ENCODE assay signal across 16 mouse cellular contexts in the genomic region with DNA sequence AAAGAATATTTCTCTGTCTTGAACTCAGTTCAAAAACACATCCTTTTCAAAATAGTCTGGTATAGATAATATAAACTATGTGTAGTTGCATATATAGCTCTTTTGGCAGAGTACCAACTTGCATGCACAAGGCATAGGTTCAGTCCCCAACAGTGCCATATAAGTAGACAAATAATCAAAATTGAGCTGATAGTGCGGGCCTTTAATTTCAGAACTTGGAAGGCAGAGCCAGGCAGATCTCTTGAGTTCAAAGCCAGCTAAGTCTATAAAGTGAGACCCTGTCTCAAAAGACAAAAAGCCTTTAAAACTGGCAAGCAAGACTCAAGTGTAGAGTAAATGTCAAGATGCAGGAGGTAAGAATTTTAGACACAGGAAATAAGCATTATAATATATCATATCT. TPM values are rescaled to one million over a fixed set of nuclear protein-coding genes. Genes with fewer than 3 reads are reported as not detected.
DNase-seq lines count a peak whose midpoint lies in the region; ATAC-seq and TF ChIP-seq lines count a peak whose summit lies in the region.
"Had no signal": no experiment of that assay in that cellular context is flagged by ENCODE, and none has a peak within 500 bp of the region (broad histone marks: within the 10 kb centered on the region; RNA-seq: fewer than 3 reads in every experiment).

No protein-coding gene starts in this region.

- H3K4me2 ChIP-seq in heart, embryonic 13.5 days: peak overlapping the region; percentile 30
- H3K4me2 ChIP-seq in liver, embryonic 14.5 days (ENCODE audit: low read depth): peak overlapping the region; percentile 33
- H3K4me2 ChIP-seq: forebrain, embryonic 13.5 days; heart, embryonic 11.5 days; neural tube, embryonic 15.5 days had no signal

- TF ChIP-seq EP300 in liver, embryonic 14.5 days (IDR thresholded peaks at IDR 0.05; ENCODE audit: low read depth): no peak

- intact Hi-C loops in heart, postnatal 14 days (cut with DNase I): no loop called here

- no peak for TF ChIP-seq POLR2A in bone marrow, adult 2 months (IDR thresholded peaks at IDR 0.05; ENCODE audit: borderline replicate concordance, control insufficient read depth, low read depth, low read length)

- DNase-seq in heart, postnatal 14 days: no peak
- DNase-seq in 416B (ENCODE audit: low read depth): peak; percentile 29
- no peak for DNase-seq in liver, embryonic 14.5 days (ENCODE audit: low read depth in 3 of 3, low spot score in 3 of 3)
- DNase-seq in natural killer cell, adult 2 months (ENCODE audit: low spot score in 2 of 2): no peak
- DNase-seq in ovary, postnatal 36 days (ENCODE audit: low spot score): no peak
- no peak for DNase-seq in kidney, adult 11 months
- DNase-seq: cerebellum, postnatal 10 days; gastrocnemius, postnatal 36 days; left cerebral cortex, postnatal 4 days; thymus, postnatal 14 days had no signal

- H3K4me3 ChIP-seq in heart, embryonic 13.5 days: peak overlapping the region; percentile 17
- peak overlapping the region; percentile 2 for H3K4me3 ChIP-seq in bone marrow, adult 2 months (replicated peaks; ENCODE audit: control insufficient read depth, low read depth, low read length)
- H3K4me3 ChIP-seq in liver, embryonic 14.5 days (ENCODE audit: insufficient read depth in 1 of 2, low read depth in 2 of 2, low read length in 2 of 2): no peak overlapping the region
- H3K4me3 ChIP-seq: forebrain, embryonic 13.5 days; neural tube, embryonic 15.5 days had no signal

- peaks cover 5% of the 10 kb centered on the region for H3K4me1 ChIP-seq in heart, embryonic 13.5 days
- H3K4me1 ChIP-seq in bone marrow, adult 2 months (ENCODE audit: control insufficient read depth, insufficient read depth, low read length): no peaks in the 10 kb centered on the region; the same call in 1 of the 2 replicates
- H3K4me1 ChIP-seq in liver, embryonic 14.5 days (replicated peaks; ENCODE audit: control insufficient read depth in 2 of 2, insufficient read depth in 2 of 2, low read length in 1 of 2): peaks cover 3% of the 10 kb centered on the region in 2 experiments; a peak in 3 of 4 replicates

- H3K36me3 ChIP-seq in heart, embryonic 13.5 days: no peaks in the 10 kb centered on the region
- no peaks in the 10 kb centered on the region for H3K36me3 ChIP-seq in liver, embryonic 14.5 days (replicated peaks; ENCODE audit: control insufficient read depth, insufficient read depth, low read depth)
- H3K36me3 ChIP-seq: neural tube, embryonic 15.5 days had no signal

- H3K9ac ChIP-seq in heart, embryonic 13.5 days: no peak overlapping the region
- no peak overlapping the region for H3K9ac ChIP-seq in liver, embryonic 14.5 days (replicated peaks)
- H3K9ac ChIP-seq: forebrain, embryonic 13.5 days; neural tube, embryonic 15.5 days had no signal

- H3K27ac ChIP-seq in heart, embryonic 13.5 days (replicated peaks): no peak overlapping the region
- no peak overlapping the region for H3K27ac ChIP-seq in bone marrow, adult 2 months (ENCODE audit: control insufficient read depth, insufficient read depth, low read depth, low read length, poor library complexity)
- H3K27ac ChIP-seq in liver, embryonic 14.5 days: no peak overlapping the region
- H3K27ac ChIP-seq: forebrain, embryonic 13.5 days; neural tube, embryonic 15.5 days had no signal

- TF ChIP-seq CTCF in bone marrow, adult 2 months (IDR thresholded peaks at IDR 0.05; ENCODE audit: control insufficient read depth, insufficient read depth, low read length): no peak
- no peak for TF ChIP-seq CTCF in liver, embryonic 14.5 days (IDR thresholded peaks at IDR 0.05; ENCODE audit: low read depth)

- H3K9me3 ChIP-seq in heart, embryonic 13.5 days: no peaks in the 10 kb centered on the region
- no peaks in the 10 kb centered on the region for H3K9me3 ChIP-seq in liver, embryonic 14.5 days (ENCODE audit: control insufficient read depth, low read length)
- H3K9me3 ChIP-seq: forebrain, embryonic 13.5 days; neural tube, embryonic 15.5 days had no signal

- no peaks in the 10 kb centered on the region for H3K27me3 ChIP-seq in heart, embryonic 13.5 days (replicated peaks)
- H3K27me3 ChIP-seq in liver, embryonic 14.5 days (ENCODE audit: control insufficient read depth, insufficient read depth, low read length): no peaks in the 10 kb centered on the region
- H3K27me3 ChIP-seq: forebrain, embryonic 13.5 days; neural tube, embryonic 15.5 days had no signal

- WGBS in heart, embryonic 13.5 days: 87% methylated on average over 1 of the region's 1 CpGs
- 75% methylated on average over 1 of the region's 1 CpGs for WGBS in bone marrow, adult 2 months
- 75% methylated on average over 1 of the region's 1 CpGs for WGBS in liver, embryonic 14.5 days (ENCODE audit: insufficient replicate concordance)

- ATAC-seq in heart, embryonic 13.5 days (ENCODE audit: extremely low read depth, insufficient number of reproducible peaks, low FRiP score, low TSS enrichment): no peak
- no peak for ATAC-seq in liver, embryonic 14.5 days (ENCODE audit: insufficient read depth)
- ATAC-seq: forebrain, embryonic 13.5 days; inflammation-experienced regulatory T-cells, adult 6 months had no signal

RNA-seq across cellular contexts. Expression of gene Stk17b, which starts 2.1 kb away (rescaled TPM):
- 14.4 and 15.5 TPM in 2 replicates for polyA plus RNA-seq in heart, embryonic 13.5 days (2015; fragmentation: Nextera tagmentation; extraction: Ambion mirVana)
- total RNA-seq in heart, postnatal 14 days (2021): 10 to 100 TPM; 13.8 to 16.9 TPM
- polyA plus RNA-seq in bone marrow, adult 2 months (2011; ENCODE audit: insufficient read depth, insufficient read length, low replicate concordance, missing spikeins): 19.9 and 33.1 TPM in 2 replicates
- polyA plus RNA-seq in liver, embryonic 14.5 days (2012; rRNA removed): 3.9 and 6.8 TPM in 2 replicates
- polyA plus RNA-seq in liver, embryonic 14.5 days (2014; fragmentation: Nextera tagmentation; extraction: Ambion mirVana): 19.8 and 21.8 TPM in 2 replicates

Comparison
In these comparisons a context has a peak if more than half of its experiments do, and no peak if none do; other contexts are left out.
1. H3K4me3 ChIP-seq: peak in heart, embryonic 13.5 days (single experiment) and bone marrow, adult 2 months (single experiment); none in liver, embryonic 14.5 days (0 of 2).